Mouse (Mus musculus) megakaryocyte, embryonic 14.5 days (primary cell): ENCODE results near the gene Usp4.

Source experiments
- FLI1 ChIP-seq: IDR thresholded peaks from 2 replicates; pipeline ENCODE4 v1.6.1; 2012; ENCODE audit warnings: low read length, inconsistent platforms, mixed read lengths
- GATA1 ChIP-seq: IDR thresholded peaks from 3 replicates; pipeline ENCODE4 v1.6.1; 2012; ENCODE audit warnings: mixed read lengths, low read length, inconsistent platforms, borderline replicate concordance

DNA sequence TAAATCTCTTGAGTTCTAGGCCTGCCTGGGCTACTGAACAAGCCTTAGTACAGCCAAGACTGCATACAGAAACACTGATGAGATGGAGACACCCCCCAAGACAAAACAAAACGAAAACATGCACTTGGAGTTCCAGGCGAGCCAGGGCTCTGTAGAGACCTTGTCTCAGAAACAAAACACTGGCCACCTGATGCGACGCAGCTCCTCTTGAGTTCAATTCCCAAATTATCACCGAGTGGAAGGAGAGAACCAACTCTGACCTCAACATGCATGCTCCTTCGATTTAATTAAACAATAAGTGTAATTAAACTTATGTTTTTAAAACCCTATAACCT lies 9.1 kb upstream of the Usp4 start:
- no peak for TF ChIP-seq GATA1
- TF ChIP-seq FLI1 = no peak
